Mouse (Mus musculus): ENCODE data around the gene Nin.

Nin gene

GRCm38 (mm10) chr12:70118721-70119345, 5.3 kb upstream of the Nin start:
- no peak for DNase-seq

DNA sequence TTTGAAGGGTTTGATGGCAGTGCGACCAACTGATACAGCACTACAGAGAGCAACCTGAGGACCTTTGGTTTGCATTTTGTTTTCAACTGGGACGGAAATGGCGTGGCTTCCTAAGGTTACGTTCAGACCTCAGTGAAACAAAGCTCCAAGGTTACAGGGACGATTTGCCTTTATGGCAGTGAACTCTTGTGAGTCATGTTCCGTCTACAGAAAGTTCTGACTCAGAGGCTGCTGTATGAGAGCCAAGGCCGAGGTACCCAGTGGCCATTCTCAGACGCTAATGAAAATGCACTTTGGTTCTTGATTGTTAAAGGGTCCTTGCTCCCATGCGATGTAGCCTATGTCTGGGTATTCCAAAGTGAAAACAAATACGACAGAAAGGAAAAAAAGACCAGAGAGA, 3.6 kb upstream of the Nin start:
- DNase-seq = no peak

- no peak for DNase-seq
These were observed 1.5 kb downstream of the Nin start for GRCm38 (mm10) chr12:70112090-70112383.

DNA sequence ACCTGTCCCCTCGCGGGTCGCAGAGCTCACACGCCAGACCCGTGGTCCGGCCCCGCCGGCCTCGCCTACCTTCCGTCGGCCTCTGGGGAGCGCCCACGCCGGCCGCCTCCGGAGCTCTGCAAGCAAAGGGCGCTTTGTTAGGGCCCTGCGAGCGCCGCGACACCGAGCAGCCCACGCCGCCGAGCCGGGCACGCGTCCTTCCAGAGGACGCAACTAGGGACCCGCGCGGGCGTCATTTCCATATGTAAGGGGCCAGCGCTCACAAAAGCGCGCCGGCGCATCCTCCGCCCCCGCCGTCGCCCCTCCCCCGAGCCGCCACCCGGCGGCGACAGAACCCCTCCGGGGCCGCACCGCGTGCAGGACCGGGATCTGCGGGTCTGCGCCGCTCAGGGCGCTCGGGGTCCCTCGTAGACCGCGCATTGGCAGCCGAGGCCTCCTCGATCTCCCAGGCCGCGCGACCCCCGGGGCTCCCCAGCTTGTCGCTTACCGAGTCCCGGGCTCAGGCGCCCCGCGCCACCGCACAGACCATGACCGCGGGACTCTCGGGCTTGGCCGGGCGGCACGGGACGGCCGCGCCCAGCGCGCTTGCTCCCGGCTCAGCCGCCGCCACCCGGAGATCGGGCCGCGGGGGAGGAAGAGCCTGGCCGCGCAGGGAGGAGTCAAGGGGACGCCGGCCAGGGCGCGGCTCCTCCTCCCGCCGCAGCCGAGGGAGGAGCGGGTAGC, 2.0 kb downstream of the Nin start:
- peak; percentile 85 to 91 for DNase-seq

GRCm38 (mm10) chr12:70111117-70111366, 2.5 kb downstream of the Nin start:
- DNase-seq = peak in 1 of 2 experiments; percentile 61

DNA sequence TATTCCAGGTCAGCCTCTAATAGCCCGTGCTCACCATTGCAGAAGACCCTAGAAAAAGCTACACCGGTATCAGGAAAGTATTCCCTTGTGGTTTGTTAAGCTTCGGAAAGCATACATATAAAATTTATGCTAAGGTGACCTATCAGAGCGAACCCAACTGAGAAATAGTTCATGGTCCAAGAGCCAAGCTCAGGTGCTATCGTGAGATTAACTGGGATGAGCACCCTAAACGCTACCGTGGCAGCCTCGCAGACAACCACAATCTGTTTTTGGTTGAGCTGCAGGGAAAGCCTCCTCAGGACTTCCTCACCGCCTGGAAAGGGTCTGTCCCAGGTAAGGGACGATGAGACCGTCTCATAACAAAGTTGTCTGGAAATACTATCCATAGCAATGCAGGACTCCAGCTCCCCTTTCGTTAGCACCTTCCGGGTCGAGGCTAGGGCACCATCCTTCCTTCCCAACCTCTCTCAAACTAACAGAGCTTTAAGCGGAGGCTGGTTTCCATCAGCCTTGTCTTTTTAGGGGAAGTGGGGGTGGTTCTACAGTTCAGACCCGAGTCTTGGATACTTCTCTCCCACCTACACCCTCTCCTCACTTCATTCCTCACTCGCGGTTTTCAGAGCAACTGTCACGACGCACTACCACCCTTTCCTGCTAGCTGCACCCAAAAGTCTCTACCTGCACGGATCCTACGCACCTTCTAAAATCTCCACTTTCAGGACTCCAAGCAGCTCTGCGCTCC, 3.0 kb downstream of the Nin start:
- DNase-seq = no peak

DNA sequence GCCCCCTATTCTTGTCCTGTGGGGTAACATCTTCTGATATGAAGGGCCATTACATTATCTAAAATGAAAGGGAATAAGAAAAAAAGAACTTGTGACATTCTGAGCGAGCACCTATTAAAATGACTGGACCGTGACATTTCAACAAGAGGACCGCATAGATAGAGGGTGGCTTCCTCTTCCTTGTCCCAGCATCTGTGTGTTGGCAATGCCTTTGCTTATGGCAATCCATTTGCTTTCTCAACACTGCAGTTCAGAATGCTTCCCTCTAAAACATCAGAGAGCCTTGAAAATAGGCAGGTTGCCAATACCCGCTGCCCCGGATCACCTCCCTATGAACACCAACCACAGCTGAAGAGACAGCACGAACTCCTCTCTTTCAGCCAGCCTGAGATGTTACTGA, 3.6 kb downstream of the Nin start:
- peak; percentile 36 to 40 for DNase-seq

GRCm38 (mm10) chr12:70108104-70108503, 5.4 kb downstream of the Nin start:
- DNase-seq = peak in 1 of 2 experiments; percentile 12

GRCm38 (mm10) chr12:70106508-70106907, 7.0 kb downstream of the Nin start:
- DNase-seq = peak in 1 of 2 experiments; percentile 9

- peak in 1 of 2 experiments; percentile 17 for DNase-seq
These were observed 7.6 kb downstream of the Nin start for GRCm38 (mm10) chr12:70105885-70106284.

DNA sequence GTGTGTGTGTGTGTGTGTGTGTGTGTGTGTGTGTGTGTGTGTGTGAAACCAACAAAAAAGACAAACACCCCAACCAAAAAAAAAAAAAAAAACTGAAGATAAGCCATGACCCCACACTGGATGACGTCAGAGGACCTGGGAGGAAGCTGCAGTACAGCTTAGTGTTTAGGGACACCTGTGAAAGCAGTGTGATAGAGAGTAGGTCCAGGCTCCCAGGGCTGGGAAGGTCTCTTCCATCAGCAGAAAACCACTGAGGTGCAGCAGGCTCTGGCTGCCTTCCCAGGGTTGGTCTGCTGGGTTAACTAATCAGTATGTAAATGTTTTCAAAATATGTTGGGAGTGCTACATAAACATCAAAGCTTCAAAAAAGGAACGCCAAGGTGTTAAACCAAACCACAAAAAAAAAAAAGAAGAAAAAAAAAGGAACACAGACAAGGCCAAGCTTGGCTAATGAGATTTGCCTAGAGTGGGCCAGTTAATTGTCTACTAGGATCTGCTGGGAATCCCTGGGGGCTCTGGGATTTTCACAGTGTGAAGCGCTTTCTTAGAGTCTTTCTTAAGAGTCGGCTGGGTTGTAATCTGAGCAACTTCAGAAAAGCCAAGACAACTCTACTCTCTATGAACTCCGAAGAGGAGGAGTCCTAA, 8.6 kb downstream of the Nin start:
- DNase-seq = peak in 1 of 2 experiments; percentile 22

- peak in 1 of 2 experiments; percentile 22 for DNase-seq
These were observed 9.3 kb downstream of the Nin start for GRCm38 (mm10) chr12:70104199-70104598.

GRCm38 (mm10) chr12:70103257-70103656, 10.3 kb downstream of the Nin start:
- no peak for DNase-seq

DNA sequence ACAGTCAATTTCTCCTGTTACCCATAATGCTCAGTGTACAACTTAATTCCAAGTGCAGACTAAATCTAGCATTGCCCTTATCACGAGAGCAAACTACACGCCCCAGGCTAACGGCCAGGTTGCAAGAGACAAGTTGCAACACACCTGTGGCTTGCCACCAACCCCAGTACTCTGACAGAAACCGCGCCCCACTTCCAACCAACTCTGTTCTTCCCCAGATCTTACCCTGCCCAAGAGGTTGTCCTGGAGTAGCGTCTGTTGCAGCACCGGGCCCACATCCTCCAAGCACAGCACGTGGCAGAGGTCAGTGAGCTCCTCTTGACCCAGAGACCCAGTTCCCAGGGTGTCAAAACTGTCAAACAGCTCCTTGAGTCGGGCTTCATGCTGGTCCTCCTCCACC, 11.1 kb downstream of the Nin start:
- peak; percentile 63 to 78 for DNase-seq

DNA sequence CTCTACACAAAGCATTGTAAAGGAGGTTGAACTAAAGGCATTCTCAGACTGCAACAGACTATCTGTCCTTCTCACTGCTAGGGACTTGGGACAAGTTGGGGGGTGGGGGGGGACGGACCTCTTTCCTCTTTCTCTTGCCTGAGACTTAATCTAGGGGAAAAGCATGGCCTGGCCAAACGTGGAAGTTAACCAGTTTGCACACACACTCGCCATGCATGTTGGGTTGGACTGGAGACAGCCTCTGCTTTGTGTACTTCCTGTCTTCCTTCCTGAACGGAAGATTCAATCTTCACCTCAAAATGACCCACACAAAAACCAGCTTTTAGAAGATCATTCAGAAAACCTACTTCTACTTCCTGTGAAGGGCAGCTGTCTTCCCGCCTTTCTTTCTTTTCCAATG, 11.7 kb downstream of the Nin start:
- DNase-seq = no peak

GRCm38 (mm10) chr12:70097901-70098300, 15.6 kb downstream of the Nin start:
- DNase-seq = peak in 1 of 2 experiments; percentile 1

DNA sequence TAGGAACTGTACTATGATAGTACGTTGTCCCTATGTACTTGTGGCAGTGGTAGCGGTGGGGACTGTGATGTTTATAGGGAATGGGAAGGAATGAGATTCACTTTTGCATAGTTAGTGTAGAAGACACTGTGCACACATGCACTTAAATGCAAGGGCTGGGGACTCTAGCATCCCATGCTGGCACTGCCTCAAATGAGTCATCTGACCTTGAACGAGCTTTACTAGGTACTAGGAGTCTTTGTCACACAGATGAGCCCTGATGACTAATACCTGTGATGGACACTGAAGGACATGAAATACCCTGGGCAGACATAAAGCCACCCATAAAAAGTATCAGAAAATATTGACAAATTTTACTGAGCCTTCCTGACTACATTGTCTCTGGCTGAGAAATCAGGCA, 16.2 kb downstream of the Nin start:
- DNase-seq = no peak

- no peak for DNase-seq
These were observed 20.1 kb downstream of the Nin start for GRCm38 (mm10) chr12:70093266-70093893.

DNA sequence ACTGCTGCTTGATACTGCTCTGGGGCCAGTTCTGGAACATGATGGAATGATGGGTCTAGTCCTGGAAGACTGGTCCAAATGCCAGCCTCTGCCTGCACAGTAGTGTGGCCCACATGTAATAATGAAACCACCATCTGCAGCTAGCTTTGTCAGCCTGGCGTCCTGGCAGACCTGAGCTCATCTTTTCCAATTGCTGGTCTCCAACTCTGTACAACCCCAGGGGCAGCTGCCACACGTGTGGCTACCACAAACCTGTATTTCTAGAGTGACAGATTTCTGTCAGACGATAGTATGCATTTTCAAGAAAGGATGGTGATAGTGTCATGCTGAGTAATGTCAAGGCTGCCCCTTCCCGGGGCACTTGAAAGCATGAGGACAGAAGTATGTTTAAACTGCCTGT, 25.2 kb downstream of the Nin start:
- no peak for DNase-seq

- no peak for DNase-seq
These were observed 28.2 kb downstream of the Nin start for GRCm38 (mm10) chr12:70085351-70085750.

DNA sequence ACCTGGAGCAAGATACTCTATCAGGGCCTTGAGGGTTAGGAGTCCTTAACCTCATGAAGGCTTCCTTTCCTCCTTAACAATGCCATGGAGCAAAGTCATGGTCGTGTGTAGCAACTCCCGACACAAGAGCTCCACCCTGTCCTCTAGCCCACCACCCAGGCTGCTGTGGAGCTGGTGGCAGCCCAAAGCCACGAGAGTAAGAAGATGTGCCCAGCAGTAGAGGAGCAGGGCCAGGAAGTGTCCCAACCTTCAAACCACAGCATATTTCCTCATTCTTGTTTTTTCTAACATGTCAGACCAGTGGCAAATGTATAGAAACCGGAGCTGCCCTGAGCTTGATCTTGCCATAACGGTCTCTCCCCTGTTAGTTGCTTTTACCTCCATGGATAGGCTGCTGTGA, 29.3 kb downstream of the Nin start:
- peak in 1 of 2 experiments; percentile 35 for DNase-seq

DNA sequence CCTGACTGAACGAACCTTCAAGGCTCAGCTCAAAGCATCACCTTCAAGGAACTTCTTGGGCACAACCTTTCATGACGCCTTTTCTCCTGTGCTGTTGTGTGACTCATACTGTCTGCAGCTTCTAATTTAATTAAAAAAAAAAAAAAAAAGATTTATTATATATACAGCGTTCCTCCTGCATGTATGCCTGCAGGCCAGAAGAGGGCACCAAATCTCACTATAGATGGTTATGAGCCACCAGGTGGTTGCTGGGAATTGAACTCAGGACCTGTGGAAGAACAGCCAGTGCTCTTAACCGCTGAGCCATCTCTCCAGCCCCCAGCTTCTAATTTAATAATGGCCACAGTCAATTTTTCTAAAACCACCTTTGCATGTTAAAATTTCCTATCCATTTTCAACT, 29.8 kb downstream of the Nin start:
- DNase-seq = no peak

GRCm38 (mm10) chr12:70082935-70083532, 30.5 kb downstream of the Nin start:
- DNase-seq = no peak

Measured in lung, postnatal 4 days (tissue).